Mouse (Mus musculus) MEL-GATA-1-ER (cell line): ENCODE results near the gene Tkt.
A peak's percentile ranks its signal among the peaks of the same experiment; 100 is the strongest.

Experiments used
- DNase-seq: peaks from one replicate; pipeline ENCODE4 v3.0.0-alpha.2; 2012; ENCODE audit warnings: low read depth; ENCODE audit errors: extremely low read depth

The Tkt gene

GRCm38 (mm10) chr14:30551981-30552380 is 3.8 kb downstream of the Tkt start:
- no peak for DNase-seq

GRCm38 (mm10) chr14:30553185-30553584 is 5.0 kb downstream of the Tkt start:
- no peak for DNase-seq

GRCm38 (mm10) chr14:30556651-30557050 is 8.5 kb downstream of the Tkt start:
- no peak for DNase-seq

GRCm38 (mm10) chr14:30557730-30558129 is 9.6 kb downstream of the Tkt start:
- DNase-seq: no peak

GRCm38 (mm10) chr14:30559321-30559850 is 11.2 kb downstream of the Tkt start:
- no peak for DNase-seq

- DNase-seq: no peak
These were observed 12.7 kb downstream of the Tkt start for GRCm38 (mm10) chr14:30560803-30561389.

GRCm38 (mm10) chr14:30561470-30562187 is 13.5 kb downstream of the Tkt start:
- peak; percentile 83 for DNase-seq

GRCm38 (mm10) chr14:30562343-30562742 is 14.2 kb downstream of the Tkt start:
- DNase-seq: no peak

- peak; percentile 62 for DNase-seq
These were observed 16.3 kb downstream of the Tkt start for GRCm38 (mm10) chr14:30564451-30564850.

- DNase-seq: no peak
These were observed 18.2 kb downstream of the Tkt start for GRCm38 (mm10) chr14:30566317-30566716.

GRCm38 (mm10) chr14:30568016-30568415 is 19.9 kb downstream of the Tkt start:
- no peak for DNase-seq

- DNase-seq: no peak
These were observed 22.1 kb downstream of the Tkt start for GRCm38 (mm10) chr14:30570303-30570702.

GRCm38 (mm10) chr14:30572253-30572652 is 24.1 kb downstream of the Tkt start:
- DNase-seq: no peak

GRCm38 (mm10) chr14:30573235-30573634 is 25.1 kb downstream of the Tkt start:
- no peak for DNase-seq

GRCm38 (mm10) chr14:30573983-30574584 is 25.9 kb downstream of the Tkt start:
- peak; percentile 73 for DNase-seq

GRCm38 (mm10) chr14:30575791-30576190 is 27.6 kb downstream of the Tkt start:
- no peak for DNase-seq

GRCm38 (mm10) chr14:30576260-30576659 is 28.1 kb downstream of the Tkt start:
- DNase-seq: peak; percentile 43

GRCm38 (mm10) chr14:30577303-30578062 is 29.3 kb downstream of the Tkt start:
- peak; percentile 78 for DNase-seq

- peak; percentile 31 for DNase-seq
These were observed 31.0 kb downstream of the Tkt start for GRCm38 (mm10) chr14:30579180-30579579.

- no peak for DNase-seq
These were observed 31.7 kb downstream of the Tkt start for GRCm38 (mm10) chr14:30579882-30580281.

- no peak for DNase-seq
These were observed 33.1 kb downstream of the Tkt start for GRCm38 (mm10) chr14:30581238-30581637.

GRCm38 (mm10) chr14:30584077-30584476 is 35.9 kb downstream of the Tkt start:
- no peak for DNase-seq
